Comparison of ENCODE assay signal across 8 mouse cellular contexts in the genomic region with DNA sequence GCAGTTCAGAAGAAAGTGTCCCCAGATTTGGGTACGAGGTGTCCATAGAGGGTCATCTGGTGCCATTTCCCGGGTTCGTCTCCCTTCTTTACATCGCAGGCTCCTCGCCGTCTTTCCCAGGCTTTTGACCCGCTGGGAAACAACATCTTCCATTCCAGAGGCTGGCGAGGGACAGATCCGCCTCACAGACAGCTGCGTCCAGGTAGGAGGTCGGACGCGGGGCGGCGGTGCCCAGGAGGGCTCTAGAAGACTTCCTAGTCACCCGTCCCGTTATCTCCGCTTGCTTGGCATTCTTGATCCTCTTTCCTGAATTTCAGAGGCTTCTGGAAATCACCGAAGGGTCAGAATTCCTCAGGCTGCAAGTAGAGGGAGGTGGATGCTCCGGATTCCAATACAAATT. TPM values are rescaled to one million over a fixed set of nuclear protein-coding genes. Genes with fewer than 3 reads are reported as not detected.
DNase-seq lines count a peak whose midpoint lies in the region; ATAC-seq and TF ChIP-seq lines count a peak whose summit lies in the region.

No protein-coding gene starts in this region.

- peak overlapping the region; percentile 68 for H3K27ac ChIP-seq in kidney, postnatal 0 days
- H3K27ac ChIP-seq in bone marrow macrophage, adult 2 months (ENCODE audit: insufficient read depth, low read depth, low read length), result peak overlapping the region; percentile 14
- H3K27ac ChIP-seq in forebrain, embryonic 14.5 days (ENCODE audit: low read depth, low read length), result peak overlapping the region; percentile 23; the same call in 1 of the 2 replicates
- H3K27ac ChIP-seq in liver, embryonic 14.5 days, result peak overlapping the region; percentile 65

- peak overlapping the region; percentile 91 for H3K4me2 ChIP-seq in kidney, postnatal 0 days (ENCODE audit: low read length)
- peak overlapping the region; percentile 79 for H3K4me2 ChIP-seq in forebrain, embryonic 14.5 days (ENCODE audit: low read length)
- peak overlapping the region; percentile 87 for H3K4me2 ChIP-seq in liver, embryonic 14.5 days (ENCODE audit: low read depth)

- DNase-seq in kidney, postnatal 0 days (ENCODE audit: low spot score), result no peak
- no peak for DNase-seq in kidney, adult 18-20 months
- DNase-seq in forebrain, embryonic 14.5 days (ENCODE audit: low spot score), result no peak
- DNase-seq in liver, embryonic 14.5 days (ENCODE audit: low read depth in 3 of 3, low spot score in 3 of 3), result peak; percentile 23 to 43 (median 24)
- DNase-seq in cerebellum, adult 9-11 months, result no peak
- no peak for DNase-seq in frontal cortex, adult 2 months (ENCODE audit: extremely low spot score in 1 of 2, low spot score in 1 of 2)
- DNase-seq in adrenal gland, postnatal 4 days (ENCODE audit: low spot score in 2 of 2), result no peak

- no peak for ATAC-seq in kidney, postnatal 0 days (replicated peaks; ENCODE audit: low FRiP score, low read depth)
- ATAC-seq in forebrain, embryonic 14.5 days, result peak; percentile 1; the same call in 1 of the 2 replicates
- ATAC-seq in liver, embryonic 14.5 days (ENCODE audit: insufficient read depth), result peak; percentile 25; the same call in 1 of the 2 replicates

- peak overlapping the region; percentile 82 for H3K9ac ChIP-seq in kidney, postnatal 0 days (ENCODE audit: low read depth, low read length)
- peak overlapping the region; percentile 87 for H3K9ac ChIP-seq in forebrain, embryonic 14.5 days (ENCODE audit: low read length)
- H3K9ac ChIP-seq in liver, embryonic 14.5 days (replicated peaks), result peak overlapping the region; percentile 74

- WGBS in kidney, postnatal 0 days, result under 1% methylated on average over 20 of the region's 20 CpGs
- 1% methylated on average over 20 of the region's 20 CpGs for WGBS in forebrain, embryonic 14.5 days
- 1% methylated on average over 20 of the region's 20 CpGs for WGBS in liver, embryonic 14.5 days (ENCODE audit: insufficient replicate concordance)

- H3K9me3 ChIP-seq in kidney, postnatal 0 days (replicated peaks; ENCODE audit: low read length), result no peaks in the 10 kb centered on the region
- no peaks in the 10 kb centered on the region for H3K9me3 ChIP-seq in forebrain, embryonic 14.5 days (replicated peaks; ENCODE audit: control insufficient read depth, low read length)
- H3K9me3 ChIP-seq in liver, embryonic 14.5 days (ENCODE audit: control insufficient read depth, low read length), result no peaks in the 10 kb centered on the region

- peak overlapping the region; percentile 71 for H3K4me3 ChIP-seq in kidney, postnatal 0 days (replicated peaks; ENCODE audit: low read depth, low read length)
- peak overlapping the region; percentile 75 for H3K4me3 ChIP-seq in bone marrow macrophage, adult 2 months (ENCODE audit: insufficient read depth, low read length)
- peak overlapping the region; percentile 72 for H3K4me3 ChIP-seq in forebrain, embryonic 14.5 days (ENCODE audit: low read depth, low read length)
- H3K4me3 ChIP-seq in liver, embryonic 14.5 days (ENCODE audit: insufficient read depth in 1 of 2, low read depth in 2 of 2, low read length in 2 of 2), result peak overlapping the region; percentile 87 to 97

- no peak for TF ChIP-seq POLR2A in bone marrow macrophage, adult 2 months (IDR thresholded peaks at IDR 0.05; ENCODE audit: borderline replicate concordance, low read depth, low read length)

- TF ChIP-seq CTCF in kidney, postnatal 0 days (IDR thresholded peaks at IDR 0.05; ENCODE audit: low read depth), result no peak
- no peak for TF ChIP-seq CTCF in bone marrow macrophage, adult 2 months (IDR thresholded peaks at IDR 0.05; ENCODE audit: low read depth, low read length)
- TF ChIP-seq CTCF in liver, embryonic 14.5 days (IDR thresholded peaks at IDR 0.05; ENCODE audit: low read depth), result no peak

- no peaks in the 10 kb centered on the region for H3K36me3 ChIP-seq in kidney, postnatal 0 days (ENCODE audit: insufficient read depth, low read length)
- peaks cover 7% of the 10 kb centered on the region; the same call in 1 of the 2 replicates for H3K36me3 ChIP-seq in forebrain, embryonic 14.5 days (ENCODE audit: control insufficient read depth, insufficient read depth, low read length)
- H3K36me3 ChIP-seq in liver, embryonic 14.5 days (replicated peaks; ENCODE audit: control insufficient read depth, insufficient read depth, low read depth), result peaks cover 3% of the 10 kb centered on the region

- TF ChIP-seq EP300 in liver, embryonic 14.5 days (IDR thresholded peaks at IDR 0.05; ENCODE audit: low read depth), result no peak

- H3K27me3 ChIP-seq in kidney, postnatal 0 days (ENCODE audit: insufficient read depth, low read length), result no peaks in the 10 kb centered on the region
- no peaks in the 10 kb centered on the region for H3K27me3 ChIP-seq in forebrain, embryonic 14.5 days (replicated peaks; ENCODE audit: control insufficient read depth, insufficient read depth, low read length)
- H3K27me3 ChIP-seq in liver, embryonic 14.5 days (ENCODE audit: control insufficient read depth, insufficient read depth, low read length), result no peaks in the 10 kb centered on the region

- H3K4me1 ChIP-seq in kidney, postnatal 0 days (replicated peaks; ENCODE audit: insufficient read depth, low read length), result peaks cover 17% of the 10 kb centered on the region
- peaks cover 27% of the 10 kb centered on the region for H3K4me1 ChIP-seq in bone marrow macrophage, adult 2 months (ENCODE audit: control insufficient read depth, insufficient read depth, low read length)
- peaks cover 23% of the 10 kb centered on the region for H3K4me1 ChIP-seq in forebrain, embryonic 14.5 days (ENCODE audit: control insufficient read depth, insufficient read depth, low read length)
- H3K4me1 ChIP-seq in liver, embryonic 14.5 days (replicated peaks; ENCODE audit: control insufficient read depth in 2 of 2, insufficient read depth in 2 of 2, low read length in 1 of 2), result peaks cover 21 to 24% of the 10 kb centered on the region in 2 experiments

RNA-seq across cellular contexts. Expression of a gene that starts 0.4 kb away (rescaled TPM):
- polyA plus RNA-seq in kidney, postnatal 0 days (2015; fragmentation: Nextera tagmentation; extraction: Ambion mirVana), result 152 and 168 TPM in 2 replicates
- polyA plus RNA-seq in bone marrow macrophage, adult 2 months (2012; ENCODE audit: insufficient read depth, insufficient read length, missing spikeins), result 44.8 and 47.1 TPM in 2 replicates
- 137 and 163 TPM in 2 replicates for polyA plus RNA-seq in forebrain, embryonic 14.5 days (2014; fragmentation: Nextera tagmentation; extraction: Ambion mirVana)
- polyA plus RNA-seq in liver, embryonic 14.5 days (2012; rRNA removed), result 54.1 and 60.3 TPM in 2 replicates
- polyA plus RNA-seq in liver, embryonic 14.5 days (2014; fragmentation: Nextera tagmentation; extraction: Ambion mirVana), result 93.0 and 105 TPM in 2 replicates
- polyA plus RNA-seq in frontal cortex, adult 2 months (2012; rRNA removed), result 87.2 and 90.7 TPM in 2 replicates
- 10 to 100 TPM; 68.3 to 77.9 TPM for total RNA-seq in adrenal gland, postnatal 4 days (2021)

RNA-seq across cellular contexts. Expression of a gene that starts 0.5 kb away (rescaled TPM):
- polyA plus RNA-seq in kidney, postnatal 0 days (2015; fragmentation: Nextera tagmentation; extraction: Ambion mirVana), result 70.5 and 75.7 TPM in 2 replicates
- 677 and 718 TPM in 2 replicates for polyA plus RNA-seq in bone marrow macrophage, adult 2 months (2012; ENCODE audit: insufficient read depth, insufficient read length, missing spikeins)
- 72.5 and 76.4 TPM in 2 replicates for polyA plus RNA-seq in forebrain, embryonic 14.5 days (2014; fragmentation: Nextera tagmentation; extraction: Ambion mirVana)
- 15.6 and 22.5 TPM in 2 replicates for polyA plus RNA-seq in liver, embryonic 14.5 days (2012; rRNA removed)
- 18.0 and 19.4 TPM in 2 replicates for polyA plus RNA-seq in liver, embryonic 14.5 days (2014; fragmentation: Nextera tagmentation; extraction: Ambion mirVana)
- 40.0 and 45.9 TPM in 2 replicates for polyA plus RNA-seq in frontal cortex, adult 2 months (2012; rRNA removed)
- 10 to 100 TPM; 74.7 to 75.6 TPM for total RNA-seq in adrenal gland, postnatal 4 days (2021)

Comparison
In these comparisons a context has a peak if more than half of its experiments do, and no peak if none do; other contexts are left out.
1. DNase-seq: peak in liver, embryonic 14.5 days (3 of 3); none in kidney, postnatal 0 days (single experiment), kidney, adult 18-20 months (single experiment), forebrain, embryonic 14.5 days (single experiment), cerebellum, adult 9-11 months (single experiment), frontal cortex, adult 2 months (0 of 2) and adrenal gland, postnatal 4 days (0 of 2).
2. H3K27ac ChIP-seq: peak in every context shown above with its lines; median percentile 68 in kidney, postnatal 0 days; 65 in liver, embryonic 14.5 days; 23 in forebrain, embryonic 14.5 days; 14 in bone marrow macrophage, adult 2 months.
3. Peak in every context shown above with its lines, with median percentiles within 50 percentile points of each other: H3K4me2 ChIP-seq, H3K4me3 ChIP-seq and H3K9ac ChIP-seq.